Mouse (Mus musculus) urinary bladder, adult 18-20 months (tissue): ENCODE results near the gene Dnlz.

Source experiments
- DNase-seq, 2 experiments: peaks; one replicate each; pipeline ENCODE4 v3.0.0; 2022; ENCODE audit warnings: low spot score in 2 of 2, mixed read lengths in 2 of 2

The Dnlz gene

GRCm38 (mm10) chr2:26299336-26299735, 52.6 kb downstream of the Dnlz start:
- DNase-seq = no peak

GRCm38 (mm10) chr2:26298856-26299230, 53.1 kb downstream of the Dnlz start:
- no peak for DNase-seq

DNA sequence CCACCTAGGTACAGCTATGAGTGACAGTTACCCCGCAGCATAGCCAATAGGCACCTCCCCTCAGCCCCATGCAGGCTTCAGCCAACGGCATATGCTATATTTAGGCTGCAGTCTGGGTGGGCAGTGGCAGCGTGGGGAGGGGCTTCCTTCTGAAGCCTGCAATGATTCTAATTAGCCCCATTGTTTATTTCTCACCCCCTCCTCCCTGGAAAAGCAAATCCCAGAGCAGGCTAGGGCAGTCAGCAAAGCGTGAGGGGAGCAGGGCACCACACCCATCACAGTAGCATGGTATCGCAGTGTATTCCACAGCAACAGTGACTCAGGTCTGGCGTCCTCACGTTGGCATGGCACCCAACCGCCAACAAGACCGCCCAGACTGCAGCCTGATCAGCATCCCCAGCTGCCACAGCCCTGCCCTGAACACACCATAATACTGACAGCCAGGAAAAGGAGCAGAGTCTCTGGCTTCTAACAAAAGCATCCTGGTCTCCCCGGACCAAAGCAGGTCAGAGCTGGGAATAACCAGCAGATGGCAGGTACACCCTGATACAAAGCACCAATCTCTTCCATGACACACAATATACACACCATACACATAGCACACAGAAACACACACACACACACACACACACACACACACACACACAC, 53.6 kb downstream of the Dnlz start:
- DNase-seq = peak in 1 of 2 experiments; percentile 45
